Mouse (Mus musculus) C2C12 (cell line): ENCODE measurements at regions not wholly inside any gene's neighbourhood (a gene's known extent, or its start where the extent isn't known, plus 50 kb on each side); places are given as distances from the start of the nearest gene placed in this dataset.

ENCODE experiments used
- CEBPB ChIP-seq: IDR thresholded peaks from one replicate; pipeline ENCODE4 v1.6.1; 2011; ENCODE audit warnings: low read depth, mild to moderate bottlenecking, control low read depth, moderate library complexity
- CTCF ChIP-seq: IDR thresholded peaks from one replicate; pipeline ENCODE4 v1.5.1; 2011; ENCODE audit not compliant: control insufficient read depth, insufficient read depth, insufficient read length
- FOSL1 ChIP-seq: IDR thresholded peaks from one replicate; pipeline ENCODE4 v1.8.0; 2011; ENCODE audit warnings: mild to moderate bottlenecking, low read length; ENCODE audit not compliant: poor library complexity, insufficient read depth, severe bottlenecking
- MAX ChIP-seq: IDR thresholded peaks from one replicate; pipeline ENCODE4 v1.6.1; 2011; ENCODE audit warnings: mild to moderate bottlenecking, control low read depth

DNA sequence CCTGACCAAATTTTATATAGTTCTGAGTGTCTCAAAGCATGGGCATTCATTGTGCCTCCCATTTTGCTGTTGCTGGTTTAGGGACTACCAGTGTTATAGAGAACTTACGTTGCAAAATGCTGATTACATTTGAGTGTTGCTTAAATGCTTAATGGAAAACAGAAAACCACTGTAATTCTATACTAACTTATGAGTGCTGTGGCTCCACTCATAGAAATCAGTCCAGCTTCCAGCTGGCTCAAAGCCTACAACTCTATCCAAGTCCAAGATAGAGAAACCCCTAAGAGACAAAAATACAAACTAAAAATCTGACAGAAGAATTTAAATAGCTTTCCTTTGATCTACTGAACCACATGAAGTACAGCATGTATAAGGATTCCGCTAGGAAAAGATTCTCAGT is 328.7 kb upstream of the Mef2c start:
- TF ChIP-seq MAX = no peak
- no peak for TF ChIP-seq CEBPB
- TF ChIP-seq CTCF = no peak
- no peak for TF ChIP-seq FOSL1
